Mouse (Mus musculus): ENCODE results near the gene Usp28. TPM values are rescaled to one million over a fixed set of nuclear protein-coding genes. Genes with fewer than 3 reads are reported as not detected.

Usp28 gene
- total and polyA plus RNA-seq, 2 experiments from 2014 or later = 16.9 to 21.1 TPM

DNA sequence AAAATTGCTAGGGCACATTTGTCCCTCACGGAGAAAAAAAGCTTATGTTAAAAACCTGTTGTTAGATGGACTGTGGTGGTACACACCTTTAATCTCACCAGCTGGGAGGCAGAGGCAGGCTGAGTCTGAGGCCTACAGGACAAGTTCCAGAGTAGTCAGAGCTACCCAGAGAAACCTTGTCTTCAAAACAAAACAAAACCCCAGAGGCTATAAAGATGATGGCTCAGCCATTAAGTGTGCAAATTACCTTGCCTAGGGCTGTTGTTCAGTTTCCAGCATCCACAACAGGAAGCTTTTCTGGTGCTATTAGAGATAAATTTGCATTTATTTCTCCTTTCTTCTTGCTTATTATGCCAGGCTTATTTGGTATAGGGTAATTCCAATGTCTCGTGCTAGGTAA is 39.4 kb downstream of the Usp28 start:
- Histone ChIP-seq H3K9ac (replicated peaks; ENCODE audit: low read length, poor library complexity, severe bottlenecking) (no peak overlapping the region), H3K36me3 (ENCODE audit: insufficient read depth, low read length) (peaks cover 32% of the 10 kb centered on the region), H3K27ac (ENCODE audit: low read depth, low read length) (no peak overlapping the region), H3K4me2 (ENCODE audit: low read depth, low read length, poor library complexity, severe bottlenecking) (no peak overlapping the region), H3K4me3 (ENCODE audit: low read depth, low read length) (no peak overlapping the region), H3K4me1 (ENCODE audit: insufficient read depth, low read length) (no peaks in the 10 kb centered on the region), H3K27me3 (ENCODE audit: insufficient read depth, low read length) (no peaks in the 10 kb centered on the region), H3K9me3 (ENCODE audit: low read length) (no peaks in the 10 kb centered on the region)
- ATAC-seq (ENCODE audit: low FRiP score) (no peak), DNase-seq (ENCODE audit: low spot score) (no peak)
- TF ChIP-seq CTCF (IDR thresholded peaks at IDR 0.05) = no peak
- WGBS = 80% methylated on average over 2 of the region's 2 CpGs

- no peak for TF ChIP-seq CTCF (IDR thresholded peaks at IDR 0.05)
Observed at GRCm38 (mm10) chr9:49034764-49035163, 49.6 kb downstream of the Usp28 start.

GRCm38 (mm10) chr9:49050901-49051300 is 65.7 kb downstream of the Usp28 start:
- WGBS = 82% methylated on average over 5 of the region's 5 CpGs
- Histone ChIP-seq H3K4me1 (ENCODE audit: insufficient read depth, low read length) (no peaks in the 10 kb centered on the region), H3K27me3 (ENCODE audit: insufficient read depth, low read length) (no peaks in the 10 kb centered on the region), H3K4me2 (ENCODE audit: low read depth, low read length, poor library complexity, severe bottlenecking) (no peak overlapping the region), H3K4me3 (ENCODE audit: low read depth, low read length) (no peak overlapping the region), H3K9me3 (ENCODE audit: low read length) (no peaks in the 10 kb centered on the region), H3K36me3 (ENCODE audit: insufficient read depth, low read length) (no peaks in the 10 kb centered on the region), H3K27ac (ENCODE audit: low read depth, low read length) (no peak overlapping the region), H3K9ac (replicated peaks; ENCODE audit: low read length, poor library complexity, severe bottlenecking) (no peak overlapping the region)
- ATAC-seq (ENCODE audit: low FRiP score) (no peak), DNase-seq (ENCODE audit: low spot score) (no peak)
- TF ChIP-seq CTCF (IDR thresholded peaks at IDR 0.05) = no peak

More at GRCm38 (mm10) chr9:49034764-49035163, 49.6 kb downstream of the Usp28 start:
- H3K27me3 ChIP-seq (ENCODE audit: insufficient read depth, low read length) = no peaks in the 10 kb centered on the region
- H3K9ac ChIP-seq (replicated peaks; ENCODE audit: low read length, poor library complexity, severe bottlenecking) = no peak overlapping the region
- WGBS = 93% methylated on average over 4 of the region's 4 CpGs
- DNase-seq (ENCODE audit: low spot score) = no peak
- H3K4me3 ChIP-seq (ENCODE audit: low read depth, low read length) = no peak overlapping the region
- H3K9me3 ChIP-seq (ENCODE audit: low read length) = no peaks in the 10 kb centered on the region
- no peak overlapping the region for H3K27ac ChIP-seq (ENCODE audit: low read depth, low read length)
- peaks cover 50% of the 10 kb centered on the region for H3K36me3 ChIP-seq (ENCODE audit: insufficient read depth, low read length)
- no peaks in the 10 kb centered on the region for H3K4me1 ChIP-seq (ENCODE audit: insufficient read depth, low read length)
- no peak for ATAC-seq (ENCODE audit: low FRiP score)
- H3K4me2 ChIP-seq (ENCODE audit: low read depth, low read length, poor library complexity, severe bottlenecking) = no peak overlapping the region

DNA sequence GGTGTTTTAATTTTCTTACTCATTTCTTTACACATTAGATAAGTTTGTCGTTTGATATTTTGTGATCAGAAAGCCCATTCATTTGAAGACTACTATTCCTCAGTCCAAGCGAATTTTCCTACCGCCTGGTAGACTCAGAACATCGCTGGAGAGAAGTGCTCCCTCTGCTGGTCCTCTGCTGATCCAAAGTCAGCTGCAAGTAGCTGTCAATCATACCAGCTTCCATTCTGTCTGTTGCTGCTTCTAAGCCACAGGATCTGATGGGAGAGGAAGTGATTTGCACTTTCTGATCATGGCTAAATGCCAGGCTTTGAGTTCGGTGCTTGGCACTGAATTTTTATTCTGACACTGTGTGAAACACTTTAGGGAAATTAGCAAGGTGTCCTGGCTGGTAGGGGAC is 66.2 kb downstream of the Usp28 start:
- peak; percentile 92 for TF ChIP-seq CTCF (IDR thresholded peaks at IDR 0.05)
- H3K9ac ChIP-seq (replicated peaks; ENCODE audit: low read length, poor library complexity, severe bottlenecking) = no peak overlapping the region
- H3K27ac ChIP-seq (ENCODE audit: low read depth, low read length) = no peak overlapping the region
- no peak overlapping the region for H3K4me3 ChIP-seq (ENCODE audit: low read depth, low read length)
- 15% methylated on average over 5 of the region's 5 CpGs for WGBS
- H3K9me3 ChIP-seq (ENCODE audit: low read length) = no peaks in the 10 kb centered on the region
- no peak for ATAC-seq (ENCODE audit: low FRiP score)
- no peaks in the 10 kb centered on the region for H3K27me3 ChIP-seq (ENCODE audit: insufficient read depth, low read length)
- no peak overlapping the region for H3K4me2 ChIP-seq (ENCODE audit: low read depth, low read length, poor library complexity, severe bottlenecking)
- no peaks in the 10 kb centered on the region for H3K4me1 ChIP-seq (ENCODE audit: insufficient read depth, low read length)
- H3K36me3 ChIP-seq (ENCODE audit: insufficient read depth, low read length) = no peaks in the 10 kb centered on the region
- DNase-seq (ENCODE audit: low spot score) = peak; percentile 83

DNA sequence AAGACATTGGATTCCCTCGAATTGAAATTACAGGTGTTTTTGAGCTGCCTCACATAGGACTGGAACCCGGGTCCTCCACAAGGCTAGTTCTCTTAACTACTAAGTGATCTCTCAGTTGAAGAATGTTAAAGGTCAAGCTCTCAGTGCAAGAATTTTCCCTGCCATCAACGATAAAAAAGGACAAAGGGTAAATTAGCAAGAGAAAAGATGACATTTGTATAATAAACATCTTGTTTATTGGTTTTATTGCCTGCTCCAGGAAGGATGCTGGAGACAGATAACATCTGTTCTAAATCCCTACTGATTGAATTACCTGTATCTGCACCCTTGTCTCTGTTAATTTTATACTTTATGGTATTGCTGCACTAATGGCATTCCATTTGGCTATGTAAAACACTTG is 68.9 kb downstream of the Usp28 start:
- Histone ChIP-seq H3K9ac (replicated peaks; ENCODE audit: low read length, poor library complexity, severe bottlenecking) (no peak overlapping the region), H3K27ac (ENCODE audit: low read depth, low read length) (no peak overlapping the region), H3K4me1 (ENCODE audit: insufficient read depth, low read length) (no peaks in the 10 kb centered on the region), H3K9me3 (ENCODE audit: low read length) (no peaks in the 10 kb centered on the region), H3K4me3 (ENCODE audit: low read depth, low read length) (no peak overlapping the region), H3K4me2 (ENCODE audit: low read depth, low read length, poor library complexity, severe bottlenecking) (no peak overlapping the region), H3K27me3 (ENCODE audit: insufficient read depth, low read length) (no peaks in the 10 kb centered on the region), H3K36me3 (ENCODE audit: insufficient read depth, low read length) (0 out of 2 replicates have a peak, but pooled peaks cover 3% of the 10 kb centered on the region)
- 83% methylated on average over 3 of the region's 3 CpGs for WGBS
- DNase-seq (ENCODE audit: low spot score) = no peak
- ATAC-seq (ENCODE audit: low FRiP score) = no peak
- TF ChIP-seq CTCF (IDR thresholded peaks at IDR 0.05) = no peak

DNA sequence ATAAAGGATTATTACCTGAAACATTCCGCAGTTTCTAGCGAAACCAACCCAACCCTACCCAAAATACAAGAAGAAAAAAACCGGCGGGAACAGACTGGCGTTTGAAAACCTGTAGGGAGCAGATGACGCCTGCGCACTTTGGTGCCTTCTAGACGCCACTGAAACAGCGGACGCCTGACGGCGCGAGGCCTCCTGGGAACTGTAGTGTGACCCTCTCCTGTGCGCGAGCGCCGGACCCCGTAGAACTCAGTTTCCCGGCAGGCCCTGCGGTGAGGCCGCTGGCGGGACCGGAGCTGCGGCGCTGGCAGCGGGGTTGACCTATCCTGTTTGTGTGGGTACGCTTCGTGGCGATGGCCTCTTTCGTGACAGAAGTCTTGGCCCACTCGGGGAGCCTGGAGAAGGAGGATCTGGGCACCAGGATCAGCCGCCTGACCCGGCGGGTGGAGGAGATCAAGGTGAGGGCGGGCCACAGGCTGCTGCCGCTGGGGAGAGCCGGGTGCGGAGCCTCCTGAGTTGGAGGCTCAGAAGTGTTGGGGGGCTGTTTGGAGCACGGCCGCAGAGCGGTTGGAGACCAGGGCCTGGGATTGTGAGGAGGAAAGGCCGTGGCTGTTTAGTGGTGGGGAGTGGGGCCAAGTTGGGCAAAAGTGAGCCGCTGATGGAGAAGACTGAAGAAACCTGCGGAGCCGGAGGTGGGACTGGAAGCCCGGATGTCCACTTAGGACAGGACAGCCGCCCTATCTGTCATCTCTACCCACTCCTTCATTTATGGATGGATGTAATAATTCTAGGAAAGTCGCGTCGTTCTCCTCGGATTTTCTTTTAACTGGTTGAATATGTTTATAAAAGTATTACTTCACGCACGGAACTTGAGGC is 70.4 kb downstream of the Usp28 start, which contains the start of gene Zw10:
Gene Zw10, plus strand, starts transcription at position 281 of the 873 bp plus-strand sequence.
- Histone ChIP-seq H3K4me2 (ENCODE audit: low read depth, low read length, poor library complexity, severe bottlenecking) (peak within 1 kb of the TSS; percentile 67), H3K9me3 (ENCODE audit: low read length) (no peaks in the 10 kb centered on the region), H3K9ac (replicated peaks; ENCODE audit: low read length, poor library complexity, severe bottlenecking) (peak within 1 kb of the TSS; percentile 77), H3K4me1 (ENCODE audit: insufficient read depth, low read length) (no peaks in the 10 kb centered on the region), H3K27me3 (ENCODE audit: insufficient read depth, low read length) (no peaks in the 10 kb centered on the region), H3K4me3 (ENCODE audit: low read depth, low read length) (peak within 1 kb of the TSS; percentile 91), H3K27ac (ENCODE audit: low read depth, low read length) (peak within 1 kb of the TSS; percentile 52), H3K36me3 (ENCODE audit: insufficient read depth, low read length) (peaks cover 10% of the 10 kb centered on the region; the same call in 1 of the 2 replicates)
- under 1% methylated on average over 53 of the region's 53 CpGs for WGBS
- peak; percentile 98 for ATAC-seq (ENCODE audit: low FRiP score)
- TF ChIP-seq CTCF (IDR thresholded peaks at IDR 0.05) = peak; percentile 2; the same call in 1 of the 2 replicates
- DNase-seq (ENCODE audit: low spot score) = peak; percentile 99
